Mouse (Mus musculus) frontal cortex, adult 2 months (tissue): ENCODE data around the gene Map4. TPM values are rescaled to one million over a fixed set of nuclear protein-coding genes. Genes with fewer than 3 reads are reported as not detected.
"Not testable (repeated sequence)": the region's sequence is repeated elsewhere in the genome, so short reads cannot be mapped to it uniquely, and the experiment has no call there.

Experiments used
- DNase-seq, 2 experiments: peaks; one replicate each; pipeline ENCODE4 v3.0.0; 2022; ENCODE audit warnings: low spot score in 1 of 2; ENCODE audit errors: extremely low spot score in 1 of 2
- polyA plus RNA-seq: library from polyadenylated mRNA; depleted of rRNA; stranded (reverse); fragments of >200 nt; gene quantifications from 2 replicates; pipeline ENCODE4 v1.2.3, GENCODE M21; 2012

The Map4 gene
- polyA plus RNA-seq, 1 experiment: 313 TPM

DNA sequence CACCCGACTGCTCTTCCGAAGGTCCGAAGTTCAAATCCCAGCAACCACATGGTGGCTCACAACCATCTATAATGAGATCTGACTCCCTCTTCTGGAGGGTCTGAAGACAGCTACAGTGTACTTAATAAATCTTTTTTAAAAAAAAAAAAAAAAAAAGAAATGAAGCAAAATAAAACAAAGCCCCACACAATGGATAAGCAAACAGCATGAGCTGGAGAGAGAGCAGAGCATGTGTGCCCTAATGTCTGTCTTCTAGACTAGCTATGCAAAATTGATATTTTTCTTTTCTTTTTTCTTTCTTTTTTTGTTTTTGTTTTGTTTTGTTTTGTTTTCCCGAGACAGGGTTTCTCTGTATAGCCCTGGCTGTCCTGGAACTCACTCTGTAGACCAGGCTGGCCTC, 49.0 kb downstream of the Map4 start:
- DNase-seq: not testable (repeated sequence)

DNA sequence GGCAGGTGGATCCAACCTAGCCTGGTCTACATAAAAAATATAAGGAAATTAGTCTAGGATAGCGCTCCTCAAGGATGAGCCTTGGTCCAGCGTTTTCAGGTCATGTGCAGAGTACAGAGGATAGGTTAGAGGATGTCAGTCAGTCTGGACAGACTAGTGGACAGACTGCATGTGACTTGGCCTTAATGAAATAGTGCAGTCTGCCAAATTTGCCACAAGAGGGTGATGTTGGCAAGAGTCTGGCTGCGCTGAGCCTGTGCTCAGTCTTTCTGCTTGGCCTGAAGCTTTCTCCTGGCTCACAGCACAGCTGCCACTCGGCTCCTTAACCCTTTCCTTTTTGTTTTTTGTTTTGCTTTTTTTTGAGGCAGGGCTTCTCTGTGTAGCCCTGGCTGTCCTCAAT, 54.2 kb downstream of the Map4 start:
- DNase-seq: peak; percentile 70 to 86

DNA sequence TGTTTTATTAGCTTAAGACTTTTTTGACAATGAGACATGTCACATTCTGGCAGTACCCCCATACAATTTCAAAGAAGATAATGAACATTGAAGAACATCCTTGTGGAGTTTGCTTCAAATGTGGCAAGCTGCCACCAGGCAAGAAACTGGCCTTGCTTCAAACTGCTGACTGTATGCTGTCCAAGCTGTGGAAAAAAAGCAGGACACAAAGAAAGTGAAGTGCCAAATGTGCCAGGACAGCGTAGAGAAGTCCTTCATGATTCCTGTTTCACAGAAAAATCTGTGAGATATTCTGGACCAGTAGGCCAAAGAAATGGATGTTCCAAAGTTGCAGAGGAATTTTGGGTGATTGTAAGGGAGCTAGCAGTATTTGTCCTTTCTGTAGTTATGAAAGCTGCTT, 57.8 kb downstream of the Map4 start:
- peak in 1 of 2 experiments; percentile 35 for DNase-seq

DNA sequence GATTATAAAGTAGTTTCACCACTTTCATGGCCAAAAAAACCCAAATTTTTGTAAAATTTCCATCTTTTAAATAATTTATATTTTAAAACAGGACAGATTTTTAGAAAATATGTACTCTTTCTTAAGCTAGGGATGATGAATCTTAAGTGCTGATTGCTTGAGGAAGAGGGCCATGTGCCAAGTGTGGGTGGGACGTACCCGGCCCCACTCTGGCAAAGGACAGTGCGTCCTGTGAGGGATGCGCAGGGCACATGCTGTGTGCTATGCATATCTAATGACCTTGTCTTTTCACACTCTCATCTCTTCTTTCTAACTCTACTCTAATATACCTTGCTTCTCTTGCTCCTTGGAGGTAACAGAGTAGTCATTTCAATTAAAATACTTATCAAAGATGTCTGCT, 66.2 kb downstream of the Map4 start:
- no peak for DNase-seq

DNA sequence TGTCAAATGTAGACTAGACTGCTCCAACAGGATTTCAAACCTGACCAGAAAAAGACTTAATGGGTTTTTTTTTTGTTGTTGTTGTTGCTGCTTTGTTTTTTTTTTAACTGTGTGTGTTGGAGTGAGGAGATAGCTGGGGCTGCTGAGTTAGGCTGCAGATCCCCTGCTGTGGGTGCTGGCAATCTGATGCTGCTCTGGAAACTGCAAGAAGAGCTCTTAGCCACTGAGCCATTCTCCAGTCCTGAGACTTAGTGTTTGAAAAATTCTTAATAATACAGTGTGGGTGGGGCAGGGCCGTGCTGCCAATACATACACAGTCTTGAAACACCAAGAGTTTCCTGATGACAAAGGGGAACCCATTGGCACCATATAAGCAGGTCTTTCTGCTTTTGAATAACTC, 70.7 kb downstream of the Map4 start:
- DNase-seq: no peak

DNA sequence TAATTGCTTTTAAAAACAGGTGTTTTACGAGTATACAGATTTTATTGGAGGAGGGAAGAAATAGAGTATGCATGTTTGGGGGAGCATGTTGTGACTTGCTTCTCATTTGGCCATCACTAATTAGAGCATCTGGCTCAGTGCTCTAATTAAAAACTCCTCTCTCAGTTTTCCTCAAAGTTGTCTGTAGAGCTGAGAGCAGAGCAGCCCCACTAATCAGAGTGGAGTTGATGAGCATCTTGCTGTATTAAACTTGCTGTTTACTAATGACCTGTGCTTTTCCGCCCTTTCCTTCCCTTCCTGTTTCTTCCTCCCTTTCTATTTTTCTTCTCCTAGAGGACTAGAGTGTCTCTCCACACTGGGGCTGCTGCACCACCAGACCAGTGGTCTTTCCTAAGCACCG, 71.2 kb downstream of the Map4 start:
- no peak for DNase-seq

DNA sequence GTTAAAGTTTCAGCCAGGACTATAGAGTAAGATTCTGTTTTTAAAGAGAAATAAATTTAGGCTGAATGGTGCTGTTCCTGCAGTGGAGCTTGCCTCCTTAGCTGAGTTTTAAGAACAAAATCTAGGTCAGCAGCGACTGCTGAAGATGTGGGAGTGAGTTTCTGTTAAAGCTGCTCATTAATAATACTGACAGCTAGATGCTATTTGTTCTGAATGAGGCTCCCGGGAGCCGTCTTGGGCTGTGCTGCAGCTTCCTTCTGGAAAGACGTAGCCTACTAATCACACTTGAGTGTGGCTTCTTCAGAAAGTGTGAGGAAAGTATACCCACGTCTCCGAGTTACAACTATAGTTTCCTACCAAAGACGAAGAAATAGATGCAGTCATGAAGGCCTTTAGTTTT, 88.0 kb downstream of the Map4 start:
- peak; percentile 15 to 43 for DNase-seq

DNA sequence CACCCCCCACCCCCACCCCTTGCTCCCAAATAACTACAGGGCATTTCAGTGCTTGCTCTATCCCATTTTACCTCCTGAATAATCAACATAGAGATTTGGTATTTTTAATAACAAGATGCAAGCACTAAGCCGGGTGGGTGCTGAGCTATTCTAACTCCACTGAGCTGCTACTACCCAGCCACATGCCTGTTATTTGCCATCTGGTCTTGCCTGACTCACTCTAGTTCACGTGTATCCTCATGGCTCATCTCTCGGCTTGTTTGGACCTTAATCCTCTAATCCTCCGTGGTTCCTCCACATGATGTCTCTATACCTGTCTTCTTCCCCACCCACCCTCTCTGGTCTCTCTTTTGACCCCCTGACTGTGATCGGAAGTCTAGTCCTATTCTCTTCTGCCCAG, 89.1 kb downstream of the Map4 start:
- DNase-seq: peak; percentile 9 to 42

DNA sequence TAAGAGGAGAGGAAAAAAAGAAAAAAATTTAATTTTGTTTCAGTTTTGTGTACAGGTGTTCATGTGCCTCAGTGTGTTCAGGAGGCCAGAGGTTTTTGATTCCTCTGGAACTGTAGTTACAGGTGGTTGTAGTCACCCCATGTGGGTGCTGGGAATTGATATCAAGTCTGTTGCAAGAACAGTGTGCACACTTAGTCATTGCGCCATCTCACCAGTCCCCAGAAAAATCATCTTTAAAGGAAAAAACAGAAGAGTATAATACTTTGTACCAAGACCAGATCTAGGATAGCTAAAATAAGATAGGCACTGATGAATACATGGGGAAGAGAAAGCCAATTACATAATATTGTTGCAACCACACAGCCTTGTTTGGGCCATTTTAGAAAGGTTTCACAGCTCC, 90.2 kb downstream of the Map4 start:
- no peak for DNase-seq

DNA sequence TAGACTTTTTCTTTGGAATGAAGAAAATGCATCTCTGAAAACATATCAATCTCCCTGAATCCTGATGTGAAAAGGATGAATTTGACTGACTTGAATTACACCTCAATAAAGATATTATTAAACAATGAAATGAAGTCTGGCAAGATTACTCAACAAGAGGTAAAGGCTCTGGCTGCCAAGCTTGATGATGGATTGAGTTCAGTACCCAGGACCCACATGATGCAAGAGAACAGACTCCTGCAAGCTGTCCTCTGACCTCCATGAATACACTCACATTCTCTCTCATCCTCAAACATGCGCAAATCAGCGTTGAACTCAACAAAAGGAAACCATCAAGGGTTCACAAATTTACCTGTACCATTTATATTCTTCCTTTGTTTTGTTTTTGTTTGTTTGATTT, 90.9 kb downstream of the Map4 start:
- no peak for DNase-seq

DNA sequence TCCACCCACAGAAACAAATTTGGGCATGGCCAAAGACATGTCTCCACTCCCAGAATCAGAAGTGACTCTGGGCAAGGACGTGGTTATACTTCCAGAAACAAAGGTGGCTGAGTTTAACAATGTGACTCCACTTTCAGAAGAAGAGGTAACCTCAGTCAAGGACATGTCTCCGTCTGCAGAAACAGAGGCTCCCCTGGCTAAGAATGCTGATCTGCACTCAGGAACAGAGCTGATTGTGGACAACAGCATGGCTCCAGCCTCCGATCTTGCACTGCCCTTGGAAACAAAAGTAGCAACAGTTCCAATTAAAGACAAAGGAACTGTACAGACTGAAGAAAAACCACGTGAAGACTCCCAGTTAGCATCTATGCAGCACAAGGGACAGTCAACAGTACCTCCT, 103.8 kb downstream of the Map4 start:
- DNase-seq: no peak

DNA sequence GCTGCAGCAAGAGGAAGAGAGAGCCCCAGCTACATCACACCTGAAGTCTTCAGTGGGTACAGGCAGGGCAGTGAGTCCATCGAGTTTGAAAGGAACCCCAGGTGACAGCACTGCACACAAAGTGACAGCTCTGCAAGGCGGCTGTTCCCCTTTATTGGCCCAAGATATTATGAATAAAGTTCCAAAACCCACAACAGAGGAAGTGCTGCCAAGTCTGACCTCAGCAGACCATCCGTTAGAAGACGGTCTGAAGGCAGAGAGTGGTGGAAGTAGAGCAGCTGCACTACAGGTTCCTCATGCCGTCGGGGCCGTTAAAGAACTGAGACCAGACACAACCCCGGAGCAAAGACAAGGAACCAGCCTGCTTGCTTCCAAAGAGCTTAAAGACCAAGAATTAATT, 106.6 kb downstream of the Map4 start:
- DNase-seq: no peak

DNA sequence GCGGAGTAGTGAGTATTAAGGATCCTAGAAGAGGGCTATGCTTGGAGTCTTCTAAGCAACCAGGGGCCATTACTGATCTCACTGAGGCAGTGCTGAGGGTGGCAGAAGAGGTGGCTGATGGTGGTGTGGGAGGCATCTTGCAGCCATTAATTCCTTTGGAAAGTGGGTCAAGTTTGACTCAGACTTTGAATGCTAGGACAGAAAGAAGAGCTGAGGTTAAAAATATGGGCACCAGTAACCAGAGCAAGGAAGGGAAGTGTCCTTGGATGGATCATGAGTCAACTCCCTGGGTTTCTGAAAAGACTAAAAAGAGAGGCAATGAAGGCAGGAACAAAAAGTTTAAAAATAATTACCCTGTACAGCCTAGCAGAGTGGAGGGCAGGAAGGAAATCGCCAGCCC, 107.2 kb downstream of the Map4 start:
- no peak for DNase-seq

DNA sequence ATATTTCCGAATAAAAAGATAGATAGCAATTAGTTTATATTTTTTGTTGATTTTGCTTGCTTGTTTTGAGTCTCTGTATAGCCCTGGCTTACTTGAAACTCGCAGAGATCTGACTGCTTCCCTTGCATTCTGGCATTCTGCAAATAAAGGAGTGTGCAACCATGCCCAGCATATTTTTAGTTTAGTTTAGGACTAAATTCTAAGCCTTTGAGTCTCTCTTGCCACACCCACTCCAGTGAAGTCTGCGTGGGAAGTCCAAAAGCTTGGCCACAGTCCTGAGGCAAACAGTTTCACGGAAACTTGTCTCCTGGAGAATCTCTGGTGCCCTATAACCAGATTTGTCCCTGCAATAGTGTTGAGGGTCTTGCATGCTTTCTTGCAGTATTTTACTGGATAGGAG, 113.1 kb downstream of the Map4 start:
- peak; percentile 53 to 73 for DNase-seq

DNA sequence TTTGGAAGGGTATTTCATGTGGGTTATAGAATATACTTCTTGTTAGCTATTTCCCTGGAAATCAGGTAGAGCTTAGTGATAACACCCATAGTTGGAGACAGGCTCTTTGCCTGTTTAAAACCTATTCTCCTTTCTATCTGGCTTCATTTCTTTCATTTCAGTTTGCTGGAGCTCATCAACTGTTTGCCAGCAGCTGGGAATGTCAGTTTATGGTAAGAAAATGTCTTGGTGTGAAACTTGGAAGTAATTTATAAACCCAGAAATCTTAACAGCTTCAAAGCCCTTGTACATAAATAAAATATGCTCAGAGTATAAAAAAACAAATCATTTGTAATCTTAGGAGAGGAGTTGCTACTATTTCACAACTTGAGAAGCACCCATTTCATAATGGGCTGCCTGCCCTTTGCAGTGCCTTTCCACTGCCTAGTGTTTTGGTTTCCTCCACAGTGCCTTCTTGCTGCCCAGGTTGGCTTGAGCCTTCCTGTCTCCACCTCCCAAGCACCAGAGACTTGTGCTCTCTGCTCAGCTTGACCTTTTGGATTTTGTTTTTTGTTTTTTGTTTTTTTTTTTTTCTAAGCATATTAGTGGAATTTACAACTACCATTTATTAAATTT, 114.6 kb downstream of the Map4 start:
- peak in 1 of 2 experiments; percentile 35 for DNase-seq

DNA sequence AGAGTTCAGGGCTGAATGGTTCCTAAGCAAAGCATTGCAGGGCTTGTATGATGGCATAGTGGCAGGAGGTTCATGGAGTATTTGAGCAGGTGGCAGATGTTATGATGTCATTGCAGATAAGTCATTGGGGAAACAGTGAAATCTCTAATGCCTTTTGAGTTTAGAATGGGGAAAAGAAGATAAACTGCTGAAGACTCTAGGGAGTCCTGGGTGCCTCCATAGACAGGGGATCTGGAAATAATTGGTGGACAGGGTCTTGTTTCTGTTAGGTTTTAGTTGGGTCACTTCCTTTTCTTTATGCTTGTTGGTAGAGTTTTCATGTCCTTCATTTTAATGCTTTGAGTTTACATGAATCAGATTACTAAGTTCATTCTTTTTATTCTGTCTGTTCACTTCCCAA, 116.0 kb downstream of the Map4 start:
- DNase-seq: no peak

DNA sequence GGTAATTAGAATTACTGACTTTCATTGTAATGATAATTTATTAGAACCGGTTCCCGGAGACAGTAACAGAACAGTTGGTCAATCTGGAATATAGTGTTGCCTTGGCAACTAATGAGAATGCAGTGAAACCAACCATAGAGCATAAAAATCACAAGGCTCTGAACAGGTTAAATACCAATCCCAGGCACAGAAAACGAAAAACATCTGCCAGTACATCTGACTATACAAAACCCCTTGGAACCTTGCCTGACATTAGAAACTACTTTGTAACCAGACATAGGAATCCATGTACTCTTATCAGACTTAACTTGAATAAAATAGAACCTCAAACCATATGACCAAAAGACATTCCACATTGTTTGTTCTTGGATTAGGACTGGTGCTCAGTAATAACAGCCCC, 116.6 kb downstream of the Map4 start:
- DNase-seq: no peak

DNA sequence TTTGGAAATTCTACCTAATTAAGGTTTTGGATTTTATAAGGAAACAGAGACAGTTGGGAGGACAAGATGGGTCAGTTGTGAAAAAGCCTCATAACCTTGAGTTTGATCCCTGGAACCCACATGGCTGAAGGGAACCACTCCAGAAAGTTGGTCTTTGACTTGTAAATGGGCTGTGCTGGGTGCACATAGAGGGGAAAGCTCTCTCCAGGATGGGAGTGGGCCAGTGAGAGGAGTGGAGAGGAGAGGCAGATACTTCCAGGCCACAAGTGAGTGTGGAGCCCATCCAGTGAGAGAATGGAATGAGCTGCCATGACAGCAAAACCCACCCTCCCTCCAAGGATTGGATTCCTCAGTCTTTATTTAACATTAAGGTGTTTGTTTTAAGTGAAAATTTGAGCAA, 119.9 kb downstream of the Map4 start:
- DNase-seq: no peak

DNA sequence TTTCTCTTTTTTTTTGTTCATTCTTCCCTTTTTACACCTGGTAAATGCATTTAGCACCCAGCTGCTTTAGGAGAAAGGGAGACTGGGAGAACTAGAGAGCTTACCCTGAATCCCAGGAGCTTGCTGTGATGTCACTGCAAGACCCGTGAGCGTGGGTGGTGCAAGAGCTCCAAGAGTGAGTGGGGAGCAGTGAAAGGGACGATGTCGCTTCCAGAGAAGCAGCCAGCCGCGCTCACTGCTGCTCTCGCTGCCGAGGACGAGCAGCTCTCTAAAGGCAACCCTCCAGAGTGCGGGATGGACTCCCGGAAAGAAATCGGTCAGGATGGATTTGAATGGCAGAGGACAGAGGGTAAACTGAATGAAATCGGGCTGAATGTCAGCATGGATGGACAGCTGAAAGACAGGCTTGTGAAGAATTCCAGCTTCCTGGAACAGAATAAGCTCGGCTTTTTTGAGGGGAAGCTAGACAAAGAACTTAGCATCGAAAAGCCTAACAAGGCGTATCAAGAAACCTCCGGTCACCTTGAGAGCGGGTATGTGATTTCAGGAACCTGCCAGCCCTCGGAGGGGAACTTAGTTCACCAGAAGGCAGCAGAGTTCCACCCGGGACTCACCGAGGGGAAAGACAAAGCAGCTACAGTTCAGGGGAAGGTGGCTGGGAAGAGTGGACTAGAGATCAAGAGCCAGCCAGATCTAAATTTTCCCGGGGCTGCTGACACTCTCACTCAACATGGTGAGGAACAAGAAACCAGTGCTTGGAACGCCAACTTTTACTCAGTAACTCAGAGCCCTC, 120.8 kb downstream of the Map4 start:
- peak; percentile 84 to 91 for DNase-seq

DNA sequence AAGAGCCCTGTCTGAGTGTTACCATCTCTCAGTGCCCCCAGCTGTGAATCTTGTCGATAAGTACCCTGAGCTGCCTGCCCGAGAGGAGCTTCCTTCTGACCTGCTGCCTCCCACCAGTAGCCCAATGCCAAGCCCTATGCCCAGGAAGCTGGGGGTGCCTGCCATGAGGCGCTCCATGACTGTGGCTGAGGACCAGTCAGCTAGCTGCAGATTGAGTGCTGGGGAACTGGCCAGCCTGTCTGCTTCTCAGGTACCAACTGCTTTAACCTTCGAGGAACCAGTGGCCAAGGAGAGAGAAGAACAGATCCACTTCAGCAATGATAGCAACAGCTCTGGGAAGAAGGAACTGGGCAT, 121.7 kb downstream of the Map4 start:
- no peak for DNase-seq

DNA sequence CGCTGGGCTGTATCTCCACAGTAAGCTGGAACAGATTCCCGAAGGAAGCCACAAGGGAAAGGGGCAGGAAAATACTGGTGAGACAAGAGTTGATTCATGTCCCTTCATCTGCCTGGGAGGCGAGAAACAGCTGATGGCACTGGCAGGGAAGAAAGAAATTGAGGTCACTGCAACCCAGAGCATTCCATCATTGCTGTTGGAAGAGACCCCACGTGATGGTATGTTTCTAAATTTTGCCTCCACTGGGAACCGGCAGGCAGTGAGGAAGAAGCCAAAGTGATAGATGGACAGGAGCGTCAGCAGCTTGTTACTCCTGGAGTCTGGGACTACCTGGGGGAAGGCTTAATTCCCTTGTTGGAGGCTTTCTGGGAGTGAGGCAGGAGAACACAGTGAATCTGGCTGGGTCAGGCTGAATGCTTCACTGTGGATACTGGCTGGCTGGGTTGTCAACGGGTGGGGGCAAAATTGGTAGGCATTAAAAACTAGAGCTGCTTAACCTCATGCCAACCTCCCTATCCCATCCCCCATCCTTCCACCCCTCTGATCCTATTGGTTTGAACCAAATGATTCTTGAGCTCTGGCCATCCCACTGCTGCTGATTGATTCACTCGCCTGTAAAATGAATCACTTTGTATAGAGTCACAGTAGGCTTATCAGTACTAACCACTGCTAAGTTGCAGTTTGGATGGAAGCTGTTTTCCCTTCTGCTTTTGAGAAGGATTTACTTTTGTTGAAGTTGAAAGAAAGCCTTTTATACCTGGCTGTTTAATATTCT, 122.2 kb downstream of the Map4 start:
- DNase-seq: peak; percentile 63 to 78

DNA sequence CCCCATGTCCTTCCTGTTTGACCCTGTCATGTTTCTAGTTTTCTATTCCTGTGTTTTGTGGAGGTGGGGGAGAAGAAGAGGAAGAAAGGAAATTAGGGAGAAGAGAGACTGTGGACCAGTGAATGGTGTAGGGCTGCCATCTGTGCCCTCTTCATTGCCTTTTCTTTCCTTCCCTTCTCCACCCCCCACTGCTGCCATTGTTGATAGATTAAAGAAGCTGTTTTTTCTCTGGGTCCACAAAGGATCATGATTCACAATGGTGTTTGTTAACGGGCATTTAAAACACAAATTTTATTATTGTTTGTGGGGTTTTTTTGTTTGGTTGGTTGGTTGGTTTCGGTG, 122.8 kb downstream of the Map4 start:
- peak in 1 of 2 experiments; percentile 15 for DNase-seq
